Mouse (Mus musculus) C2C12 (cell line): ENCODE results near the gene Prr12.

Experiments
- CEBPB ChIP-seq: IDR thresholded peaks from one replicate; pipeline ENCODE4 v1.6.1; 2011; ENCODE audit warnings: low read depth, mild to moderate bottlenecking, control low read depth, moderate library complexity
- CTCF ChIP-seq: IDR thresholded peaks from one replicate; pipeline ENCODE4 v1.5.1; 2011; ENCODE audit not compliant: control insufficient read depth, insufficient read depth, insufficient read length
- MAX ChIP-seq: IDR thresholded peaks from one replicate; pipeline ENCODE4 v1.6.1; 2011; ENCODE audit warnings: mild to moderate bottlenecking, control low read depth
- USF1 ChIP-seq: IDR thresholded peaks from one replicate; pipeline ENCODE4 v1.6.1; 2011; ENCODE audit warnings: low read depth, mild to moderate bottlenecking, control low read depth, moderate library complexity

DNA sequence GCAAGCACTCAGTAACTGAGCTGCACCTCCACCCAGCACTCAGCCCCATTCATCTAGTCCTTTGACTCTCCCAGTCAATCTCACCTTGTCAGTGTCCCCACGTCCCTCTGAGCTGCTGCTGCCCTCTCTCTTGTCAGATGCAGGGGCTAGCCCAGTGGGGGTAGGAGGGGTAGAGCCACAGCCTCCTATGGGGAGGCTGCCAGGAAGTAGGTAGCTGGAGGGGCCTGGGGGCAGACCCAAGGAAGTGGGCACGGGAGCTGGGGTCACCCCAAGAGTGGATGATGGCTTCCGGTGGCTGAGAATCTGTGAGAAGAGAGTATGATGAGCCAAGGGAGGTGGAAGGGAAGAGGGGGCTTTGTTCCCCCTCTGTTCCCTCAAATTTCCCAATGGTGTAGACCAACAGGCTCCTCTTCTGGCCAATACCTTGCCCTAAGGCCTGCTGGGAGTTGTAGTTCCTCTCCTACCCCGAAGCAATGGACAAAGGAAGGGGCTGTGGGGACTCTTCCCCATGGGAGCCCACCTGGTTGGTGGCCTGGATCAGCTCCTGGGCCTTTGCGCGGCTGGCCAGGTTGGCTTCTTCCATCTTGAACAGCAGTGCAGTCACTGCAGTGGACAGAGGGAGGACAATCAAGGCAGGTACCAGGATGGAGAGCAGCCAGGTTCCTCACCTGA, 47.2 kb downstream of the Prr12 start:
- TF ChIP-seq CTCF (no peak), MAX (no peak), USF1 (no peak), CEBPB (no peak)
